Mouse (Mus musculus) intestine, embryonic 16.5 days (tissue): ENCODE data around the gene Ifitm1. TPM values are rescaled to one million over a fixed set of nuclear protein-coding genes. Genes with fewer than 3 reads are reported as not detected.
A peak's percentile ranks its signal among the peaks of the same experiment; 100 is the strongest.

Experiments
- ATAC-seq: fragments of 200-750 bp; cut with Nextera tagmentation; 2 replicates; pipeline ENCODE4 v1.8.0; 2017; ENCODE audit warnings: moderate TSS enrichment, moderate library complexity
- H3K27ac ChIP-seq: fragments of 300-500 bp; sonication (generic); 2 replicates; pipeline ENCODE4 v1.5.1; 2014; ENCODE audit warnings: mild to moderate bottlenecking, low read length
- H3K27me3 ChIP-seq: fragments of 300-500 bp; sonication (generic); replicated peaks from 2 replicates; pipeline ENCODE4 v1.6.1; 2014; ENCODE audit warnings: low read length, control low read depth, mixed read lengths; ENCODE audit not compliant: control insufficient read depth, insufficient read depth
- H3K36me3 ChIP-seq: fragments of 300-500 bp; sonication (generic); 2 replicates; pipeline ENCODE4 v1.6.1; 2014; ENCODE audit warnings: low read length, control low read depth; ENCODE audit not compliant: control insufficient read depth, insufficient read depth
- H3K4me1 ChIP-seq: fragments of 300-500 bp; sonication (generic); 2 replicates; pipeline ENCODE4 v1.6.1; 2014; ENCODE audit warnings: low read length, control low read depth, mixed read lengths; ENCODE audit not compliant: control insufficient read depth, insufficient read depth
- H3K4me2 ChIP-seq: fragments of 300-500 bp; sonication (generic); 2 replicates; pipeline ENCODE4 v1.6.1; 2014; ENCODE audit warnings: low read depth, low read length, control low read depth
- H3K4me3 ChIP-seq: fragments of 300-500 bp; sonication (generic); 2 replicates; pipeline ENCODE4 v1.5.1; 2014; ENCODE audit warnings: mild to moderate bottlenecking, low read length
- H3K9ac ChIP-seq: fragments of 300-500 bp; sonication (generic); 2 replicates; pipeline ENCODE4 v1.6.1; 2014; ENCODE audit warnings: low read depth, low read length
- H3K9me3 ChIP-seq: fragments of 300-500 bp; sonication (generic); 2 replicates; pipeline ENCODE4 v1.6.1; 2016; ENCODE audit warnings: low read length, control low read depth; ENCODE audit not compliant: control insufficient read depth
- WGBS: fragments of 180-500 bp; shearing (Covaris S2); extraction: QIAGEN DNeasy Blood & Tissue Kit; methylation state at CpG from one replicate; pipeline ENCODE4 v1.1.7; 2014; 5-methylcytosine and 5-hydroxymethylcytosine counted together
- polyA plus RNA-seq: library from polyadenylated mRNA; unstranded; fragments of >200 nt; fragmentation: Nextera tagmentation; extraction: Ambion mirVana; gene quantifications from 2 replicates; pipeline ENCODE4 v1.2.1, GENCODE M21; 2015

The Ifitm1 gene
- polyA plus RNA-seq, 1 experiment from 2014 or later: 123 TPM

- peak; percentile 36 for ATAC-seq
- Histone ChIP-seq H3K36me3 (0 out of 2 replicates have a peak, but pooled peaks cover 3% of the 10 kb centered on the region), H3K4me3 (peak overlapping the region; percentile 63), H3K9me3 (no peaks in the 10 kb centered on the region), H3K27me3 (no peaks in the 10 kb centered on the region), H3K9ac (peak overlapping the region; percentile 77), H3K27ac (peak overlapping the region; percentile 97), H3K4me2 (peak overlapping the region; percentile 90), H3K4me1 (peaks cover 48% of the 10 kb centered on the region)
- 4% methylated on average over 9 of the region's 9 CpGs for WGBS
These were observed 12.3 kb upstream of the Ifitm1 start for GRCm38 (mm10) chr7:140954733-140955071.

DNA sequence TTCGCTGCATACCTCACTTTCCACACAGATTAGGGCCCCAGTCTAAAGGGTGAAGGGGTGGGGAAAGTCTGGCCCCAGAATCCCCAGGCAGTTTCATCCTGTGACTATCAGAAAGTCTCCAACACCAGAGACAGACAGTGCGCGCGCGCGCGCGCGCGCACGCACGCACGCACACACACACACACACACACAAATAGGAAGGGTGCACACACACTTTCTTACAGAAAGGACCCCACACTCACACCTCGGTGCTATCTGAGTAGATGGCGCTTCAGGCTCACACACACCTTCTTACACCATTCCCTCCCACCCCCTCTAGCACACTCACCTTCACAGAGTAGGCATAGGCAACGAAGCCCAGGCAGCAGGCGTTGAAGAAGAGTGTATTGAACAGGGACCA, 11.7 kb upstream of the Ifitm1 start:
- H3K4me1 ChIP-seq: peaks cover 46% of the 10 kb centered on the region
- H3K36me3 ChIP-seq: no peaks in the 10 kb centered on the region
- no peaks in the 10 kb centered on the region for H3K27me3 ChIP-seq
- peak; percentile 43 for ATAC-seq
- H3K4me3 ChIP-seq: peak overlapping the region; percentile 63
- peak overlapping the region; percentile 77 for H3K9ac ChIP-seq
- WGBS: 4% methylated on average over 17 of the region's 17 CpGs
- peak overlapping the region; percentile 97 for H3K27ac ChIP-seq
- no peaks in the 10 kb centered on the region for H3K9me3 ChIP-seq
- peak overlapping the region; percentile 90 for H3K4me2 ChIP-seq

DNA sequence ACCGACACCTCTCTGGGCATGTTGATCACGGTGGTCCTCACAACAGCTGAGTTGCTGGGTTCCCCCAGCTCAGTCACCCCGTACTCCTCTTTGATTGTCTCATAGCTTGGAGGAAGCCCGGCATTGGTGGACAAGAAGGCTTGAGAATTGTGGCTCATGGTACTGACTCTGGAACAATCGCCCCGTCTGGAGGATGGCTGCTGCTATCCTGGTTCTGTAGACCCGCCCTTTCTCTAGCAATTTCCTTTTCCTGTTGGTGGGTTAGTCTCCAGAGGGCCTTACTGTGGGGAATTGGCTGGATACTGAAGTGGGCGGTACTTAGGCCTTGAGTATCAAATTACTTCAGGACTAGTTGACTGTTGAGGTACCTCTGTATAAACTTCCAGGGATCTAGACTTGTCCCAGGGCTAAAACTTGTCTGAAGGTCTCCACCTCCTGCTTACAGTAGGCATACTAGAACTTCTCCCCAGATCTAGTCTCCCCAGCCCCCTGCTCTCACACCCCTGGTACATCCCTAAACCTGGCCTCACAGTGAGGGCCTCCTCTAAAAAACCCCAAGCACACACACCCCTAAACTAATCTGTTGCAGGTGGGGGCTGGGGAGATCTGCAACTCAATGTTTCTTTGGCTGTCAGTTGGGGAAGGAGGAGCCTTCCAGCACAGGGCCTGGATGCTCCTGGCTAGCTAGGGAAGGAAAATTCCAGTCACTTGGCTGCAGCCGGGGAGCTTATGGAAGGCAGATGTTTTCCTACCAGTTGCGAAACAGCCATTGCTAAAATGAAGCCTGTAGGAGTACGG, 11.1 kb upstream of the Ifitm1 start, which contains the start of the genes Gm45717 and Ifitm2:
Gene Gm45717, minus strand, starts transcription at position 180 of the 798 bp plus-strand sequence.
Gene Ifitm2, minus strand, starts transcription at position 230 of the 798 bp plus-strand sequence.
- 7% methylated on average over 11 of the region's 11 CpGs for WGBS

GRCm38 (mm10) chr7:140956556-140956869, 10.5 kb upstream of the Ifitm1 start:
- Histone ChIP-seq H3K4me1 (peaks cover 34% of the 10 kb centered on the region), H3K4me2 (peak overlapping the region; percentile 90), H3K27me3 (no peaks in the 10 kb centered on the region), H3K9me3 (no peaks in the 10 kb centered on the region), H3K36me3 (no peaks in the 10 kb centered on the region), H3K9ac (peak overlapping the region; percentile 53), H3K27ac (peak overlapping the region; percentile 97), H3K4me3 (0 out of 2 replicates have a peak overlapping the region, but pooled peaks have one; percentile 63)
- WGBS: 33% methylated on average over 6 of the region's 6 CpGs
- no peak for ATAC-seq

More for the DNA sequence above, 11.1 kb upstream of the Ifitm1 start, which contains the start of the genes Gm45717 and Ifitm2:
- H3K4me1 ChIP-seq: peaks cover 39% of the 10 kb centered on the region
- ATAC-seq: peak; percentile 92
- H3K27ac ChIP-seq: peak within 1 kb of the TSS; percentile 97
- peak within 1 kb of the TSS; percentile 77 for H3K9ac ChIP-seq
- peak within 1 kb of the TSS; percentile 63 for H3K4me3 ChIP-seq
- no peaks in the 10 kb centered on the region for H3K27me3 ChIP-seq
- H3K36me3 ChIP-seq: no peaks in the 10 kb centered on the region
- no peaks in the 10 kb centered on the region for H3K9me3 ChIP-seq
- peak within 1 kb of the TSS; percentile 90 for H3K4me2 ChIP-seq

DNA sequence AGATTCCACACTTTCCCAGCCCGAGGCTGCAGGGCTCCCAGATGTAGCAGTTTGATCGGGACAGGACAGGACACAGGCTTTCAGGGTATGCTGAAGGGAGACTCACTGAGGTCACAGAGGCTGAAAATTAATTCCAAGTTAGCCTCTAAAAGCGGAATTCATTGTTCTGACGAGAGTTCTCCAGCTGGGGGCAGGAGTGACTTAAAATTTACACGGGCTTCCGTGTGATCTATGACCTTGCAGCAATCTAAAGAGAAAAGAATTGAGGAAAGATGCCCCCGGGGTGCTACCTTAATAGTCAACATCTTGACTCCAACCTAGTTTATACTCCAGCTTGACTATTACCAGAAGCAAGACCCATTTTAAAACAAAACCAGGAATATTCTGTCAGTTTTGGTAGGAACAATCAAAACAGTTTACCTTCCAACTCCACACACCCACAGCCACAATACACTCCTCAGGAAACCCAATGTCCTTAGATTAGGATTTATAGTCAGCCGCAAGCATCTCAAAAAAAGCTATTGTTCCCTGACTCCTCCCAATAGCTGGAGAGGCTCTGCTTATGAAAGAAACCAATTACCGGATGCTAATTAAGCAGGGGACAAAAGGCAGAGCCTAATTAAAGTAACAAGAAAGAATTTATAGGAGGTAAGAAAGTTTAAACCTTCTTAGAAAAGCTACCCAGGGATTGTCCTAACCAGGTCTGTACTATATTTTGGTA, 7.7 kb upstream of the Ifitm1 start:
- Histone ChIP-seq H3K4me3 (no peak overlapping the region), H3K36me3 (no peaks in the 10 kb centered on the region), H3K27me3 (no peaks in the 10 kb centered on the region), H3K9me3 (no peaks in the 10 kb centered on the region), H3K27ac (no peak overlapping the region), H3K4me2 (no peak overlapping the region), H3K9ac (no peak overlapping the region), H3K4me1 (peaks cover 14% of the 10 kb centered on the region)
- no peak for ATAC-seq
- WGBS: 13% methylated on average over 9 of the region's 9 CpGs

DNA sequence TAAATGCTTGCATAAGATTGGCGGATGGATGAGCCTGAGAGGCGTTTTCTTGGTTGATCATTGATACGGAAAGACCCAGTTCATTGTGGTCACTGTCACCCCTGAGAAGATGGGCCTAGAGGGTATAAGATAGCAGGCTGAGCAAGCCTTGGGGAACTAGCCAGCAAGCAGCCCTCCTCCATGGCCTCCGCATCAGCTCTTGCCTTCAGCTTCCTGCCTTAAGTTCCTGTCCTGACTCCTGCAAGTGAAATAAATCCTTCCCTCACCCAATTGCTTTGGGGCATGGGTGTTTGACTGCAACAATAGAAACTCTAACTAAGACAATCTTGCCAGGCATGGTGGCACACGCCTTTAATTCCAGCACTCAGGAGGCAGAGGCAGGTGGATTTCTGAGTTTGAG, 7.0 kb upstream of the Ifitm1 start:
- H3K27ac ChIP-seq: no peak overlapping the region
- no peaks in the 10 kb centered on the region for H3K9me3 ChIP-seq
- WGBS: 83% methylated on average over 5 of the region's 5 CpGs
- no peak overlapping the region for H3K4me3 ChIP-seq
- no peaks in the 10 kb centered on the region for H3K27me3 ChIP-seq
- no peak overlapping the region for H3K9ac ChIP-seq
- ATAC-seq: no peak
- H3K4me1 ChIP-seq: peaks cover 12% of the 10 kb centered on the region
- H3K4me2 ChIP-seq: no peak overlapping the region
- no peaks in the 10 kb centered on the region for H3K36me3 ChIP-seq

GRCm38 (mm10) chr7:140961416-140961815, 5.6 kb upstream of the Ifitm1 start:
- no peak for ATAC-seq
- WGBS: 92% methylated on average over 2 of the region's 2 CpGs
- Histone ChIP-seq H3K27ac (no peak overlapping the region), H3K27me3 (no peaks in the 10 kb centered on the region), H3K4me1 (peaks cover 8% of the 10 kb centered on the region), H3K4me2 (no peak overlapping the region), H3K36me3 (no peaks in the 10 kb centered on the region), H3K9ac (no peak overlapping the region), H3K9me3 (no peaks in the 10 kb centered on the region), H3K4me3 (no peak overlapping the region)

DNA sequence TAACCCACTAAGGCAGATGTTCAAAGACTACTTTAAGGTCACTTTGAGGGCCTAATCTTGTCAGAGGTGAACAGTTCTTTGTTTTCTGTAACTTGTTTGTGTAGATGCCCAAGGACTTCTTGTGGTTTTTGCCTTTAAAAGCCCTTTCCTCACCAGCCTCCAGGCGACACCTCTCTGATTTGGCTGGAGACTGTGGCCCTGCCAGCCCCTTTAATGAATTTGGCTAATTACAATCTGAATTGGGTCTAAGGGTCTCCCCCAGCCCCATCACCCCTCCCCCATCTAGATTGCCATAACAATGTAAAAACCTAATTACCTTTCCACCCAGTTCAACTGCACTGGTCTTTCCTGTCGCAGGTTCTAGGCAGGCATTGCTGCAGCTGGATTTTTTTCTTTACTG, 4.3 kb upstream of the Ifitm1 start:
- Histone ChIP-seq H3K4me2 (no peak overlapping the region), H3K36me3 (no peaks in the 10 kb centered on the region), H3K27ac (no peak overlapping the region), H3K4me1 (0 out of 2 replicates have a peak, but pooled peaks cover under 1% of the 10 kb centered on the region), H3K9ac (no peak overlapping the region), H3K9me3 (no peaks in the 10 kb centered on the region), H3K27me3 (no peaks in the 10 kb centered on the region), H3K4me3 (no peak overlapping the region)
- ATAC-seq: no peak
- 79% methylated on average over 2 of the region's 2 CpGs for WGBS

DNA sequence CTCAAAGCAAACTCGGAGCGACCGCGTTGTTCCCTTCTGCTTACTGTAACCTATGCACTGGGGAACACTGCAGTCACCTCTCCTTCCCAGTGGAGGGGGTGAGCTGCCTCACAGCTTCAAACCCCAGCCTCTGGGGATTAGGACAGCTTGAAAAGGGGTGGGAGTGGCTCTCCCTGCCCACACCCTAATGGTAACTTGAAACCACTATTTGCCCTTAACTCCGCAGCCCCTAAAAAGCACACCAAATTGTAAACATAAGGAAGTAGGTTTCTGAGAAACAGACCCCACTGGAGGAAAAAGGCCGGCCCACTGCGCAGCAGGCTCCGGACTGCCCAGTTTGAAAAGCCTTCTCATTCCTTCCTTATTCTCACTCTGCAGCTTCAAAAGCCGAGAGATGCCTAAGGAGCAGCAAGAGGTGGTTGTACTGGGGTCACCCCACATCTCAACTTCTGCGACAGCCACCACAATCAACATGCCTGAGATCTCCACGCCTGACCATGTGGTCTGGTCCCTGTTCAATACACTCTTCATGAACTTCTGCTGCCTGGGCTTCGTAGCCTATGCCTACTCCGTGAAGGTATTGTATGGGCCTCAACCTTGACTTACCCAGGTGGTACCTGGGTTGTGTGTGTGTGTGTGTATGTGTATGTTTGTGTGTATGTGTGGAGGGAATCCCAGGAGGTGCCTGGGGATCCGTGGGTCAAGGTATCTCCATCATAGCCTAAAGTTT, 1.0 kb downstream of the Ifitm1 start:
- H3K4me1 ChIP-seq: peaks cover 23% of the 10 kb centered on the region
- WGBS: 8% methylated on average over 14 of the region's 14 CpGs
- peak overlapping the region; percentile 34 for H3K4me3 ChIP-seq
- no peaks in the 10 kb centered on the region for H3K27me3 ChIP-seq
- H3K36me3 ChIP-seq: no peaks in the 10 kb centered on the region
- peak overlapping the region; percentile 53; the same call in 1 of the 2 replicates for H3K9ac ChIP-seq
- H3K9me3 ChIP-seq: no peaks in the 10 kb centered on the region
- peak overlapping the region; percentile 65 for H3K27ac ChIP-seq
- H3K4me2 ChIP-seq: peak overlapping the region; percentile 51
- ATAC-seq: peak; percentile 61
